Mouse (Mus musculus): Measurements from ENCODE around the gene Ipcef1. TPM values are rescaled to one million over a fixed set of nuclear protein-coding genes. Genes with fewer than 3 reads are reported as not detected.

Ipcef1 gene
- polyA plus RNA-seq, 1 experiment from 2014 or later: 0.42 TPM

- 96% methylated on average over 2 of the region's 2 CpGs for WGBS
- ATAC-seq (ENCODE audit: low FRiP score, low read depth): no peak
- Histone ChIP-seq H3K4me1 (no peaks in the 10 kb centered on the region), H3K27me3 (replicated peaks) (no peaks in the 10 kb centered on the region), H3K9me3 (no peaks in the 10 kb centered on the region), H3K4me2 (replicated peaks) (no peak overlapping the region), H3K9ac (no peak overlapping the region), H3K36me3 (no peaks in the 10 kb centered on the region), H3K27ac (no peak overlapping the region), H3K4me3 (no peak overlapping the region)
These were observed 68.8 kb downstream of the Ipcef1 start for GRCm38 (mm10) chr10:6983431-6983830.

GRCm38 (mm10) chr10:6982751-6983151 lies 69.5 kb downstream of the Ipcef1 start:
- Histone ChIP-seq H3K27ac (no peak overlapping the region), H3K9ac (no peak overlapping the region), H3K4me3 (no peak overlapping the region), H3K9me3 (no peaks in the 10 kb centered on the region), H3K36me3 (no peaks in the 10 kb centered on the region), H3K4me2 (replicated peaks) (no peak overlapping the region), H3K27me3 (replicated peaks) (no peaks in the 10 kb centered on the region), H3K4me1 (no peaks in the 10 kb centered on the region)
- WGBS: 73% methylated on average over 2 of the region's 2 CpGs
- no peak for ATAC-seq (ENCODE audit: low FRiP score, low read depth)

- Histone ChIP-seq H3K4me2 (replicated peaks) (no peak overlapping the region; the same call in 1 of the 2 replicates), H3K27me3 (replicated peaks) (no peaks in the 10 kb centered on the region), H3K9me3 (no peaks in the 10 kb centered on the region), H3K4me3 (no peak overlapping the region), H3K36me3 (no peaks in the 10 kb centered on the region), H3K9ac (no peak overlapping the region), H3K27ac (no peak overlapping the region), H3K4me1 (no peaks in the 10 kb centered on the region)
- ATAC-seq (ENCODE audit: low FRiP score, low read depth): no peak; the same call in 1 of the 2 replicates
- WGBS: 35% methylated on average over 6 of the region's 6 CpGs
These were observed 72.0 kb downstream of the Ipcef1 start for GRCm38 (mm10) chr10:6980236-6980635.

GRCm38 (mm10) chr10:6979789-6980188 lies 72.5 kb downstream of the Ipcef1 start:
- Histone ChIP-seq H3K27me3 (replicated peaks) (no peaks in the 10 kb centered on the region), H3K27ac (no peak overlapping the region), H3K4me1 (no peaks in the 10 kb centered on the region), H3K4me3 (no peak overlapping the region), H3K9me3 (no peaks in the 10 kb centered on the region), H3K36me3 (no peaks in the 10 kb centered on the region), H3K4me2 (replicated peaks) (no peak overlapping the region; the same call in 1 of the 2 replicates), H3K9ac (no peak overlapping the region)
- 70% methylated on average over 8 of the region's 8 CpGs for WGBS
- no peak for ATAC-seq (ENCODE audit: low FRiP score, low read depth)

- Histone ChIP-seq H3K9ac (no peak overlapping the region), H3K4me2 (replicated peaks) (no peak overlapping the region), H3K9me3 (no peaks in the 10 kb centered on the region), H3K27ac (no peak overlapping the region), H3K36me3 (no peaks in the 10 kb centered on the region), H3K4me3 (no peak overlapping the region), H3K4me1 (no peaks in the 10 kb centered on the region), H3K27me3 (replicated peaks) (no peaks in the 10 kb centered on the region)
- WGBS: 71% methylated on average over 7 of the region's 7 CpGs
- peak; percentile 48; the same call in 1 of the 2 replicates for ATAC-seq (ENCODE audit: low FRiP score, low read depth)
These were observed 73.1 kb downstream of the Ipcef1 start for GRCm38 (mm10) chr10:6979216-6979615.

- H3K4me2 ChIP-seq (replicated peaks): no peak overlapping the region
- H3K9me3 ChIP-seq: no peaks in the 10 kb centered on the region
- H3K27ac ChIP-seq: no peak overlapping the region
- no peaks in the 10 kb centered on the region for H3K4me1 ChIP-seq
- H3K36me3 ChIP-seq: no peaks in the 10 kb centered on the region
- no peak overlapping the region for H3K9ac ChIP-seq
- WGBS: 86% methylated on average over 1 of the region's 1 CpGs
- ATAC-seq (ENCODE audit: low FRiP score, low read depth): peak; percentile 26; the same call in 1 of the 2 replicates
- H3K27me3 ChIP-seq (replicated peaks): no peaks in the 10 kb centered on the region
- H3K4me3 ChIP-seq: no peak overlapping the region
These were observed 73.5 kb downstream of the Ipcef1 start for GRCm38 (mm10) chr10:6978733-6979132.

GRCm38 (mm10) chr10:6977843-6978242 lies 74.4 kb downstream of the Ipcef1 start:
- 80% methylated on average over 2 of the region's 2 CpGs for WGBS
- Histone ChIP-seq H3K4me1 (no peaks in the 10 kb centered on the region), H3K9me3 (no peaks in the 10 kb centered on the region), H3K9ac (no peak overlapping the region), H3K4me3 (no peak overlapping the region), H3K4me2 (replicated peaks) (no peak overlapping the region), H3K36me3 (no peaks in the 10 kb centered on the region), H3K27me3 (replicated peaks) (no peaks in the 10 kb centered on the region), H3K27ac (no peak overlapping the region)
- ATAC-seq (ENCODE audit: low FRiP score, low read depth): no peak

- no peak overlapping the region for H3K27ac ChIP-seq
- H3K36me3 ChIP-seq: no peaks in the 10 kb centered on the region
- H3K9me3 ChIP-seq: no peaks in the 10 kb centered on the region
- H3K27me3 ChIP-seq (replicated peaks): no peaks in the 10 kb centered on the region
- H3K9ac ChIP-seq: no peak overlapping the region
- ATAC-seq (ENCODE audit: low FRiP score, low read depth): no peak
- no peak overlapping the region for H3K4me2 ChIP-seq (replicated peaks)
- 89% methylated on average over 1 of the region's 1 CpGs for WGBS
- H3K4me3 ChIP-seq: no peak overlapping the region
- H3K4me1 ChIP-seq: no peaks in the 10 kb centered on the region
These were observed 83.9 kb downstream of the Ipcef1 start for GRCm38 (mm10) chr10:6968334-6968733.

GRCm38 (mm10) chr10:6967588-6968242 lies 84.6 kb downstream of the Ipcef1 start:
- Histone ChIP-seq H3K4me1 (no peaks in the 10 kb centered on the region), H3K4me3 (no peak overlapping the region), H3K9ac (no peak overlapping the region), H3K9me3 (no peaks in the 10 kb centered on the region), H3K27ac (no peak overlapping the region), H3K27me3 (replicated peaks) (no peaks in the 10 kb centered on the region), H3K4me2 (replicated peaks) (no peak overlapping the region), H3K36me3 (no peaks in the 10 kb centered on the region)
- WGBS: 90% methylated on average over 8 of the region's 8 CpGs
- ATAC-seq (ENCODE audit: low FRiP score, low read depth): no peak

- Histone ChIP-seq H3K4me3 (no peak overlapping the region), H3K27me3 (replicated peaks) (no peaks in the 10 kb centered on the region), H3K27ac (no peak overlapping the region), H3K36me3 (no peaks in the 10 kb centered on the region), H3K4me1 (no peaks in the 10 kb centered on the region), H3K9me3 (no peaks in the 10 kb centered on the region), H3K4me2 (replicated peaks) (no peak overlapping the region), H3K9ac (no peak overlapping the region)
- 77% methylated on average over 5 of the region's 5 CpGs for WGBS
- ATAC-seq (ENCODE audit: low FRiP score, low read depth): no peak
These were observed 93.5 kb downstream of the Ipcef1 start for GRCm38 (mm10) chr10:6958791-6959190.

GRCm38 (mm10) chr10:6956357-6956756 lies 95.9 kb downstream of the Ipcef1 start:
- Histone ChIP-seq H3K9me3 (no peaks in the 10 kb centered on the region), H3K36me3 (no peaks in the 10 kb centered on the region), H3K4me2 (replicated peaks) (no peak overlapping the region), H3K27ac (no peak overlapping the region), H3K4me3 (no peak overlapping the region), H3K27me3 (replicated peaks) (no peaks in the 10 kb centered on the region), H3K9ac (no peak overlapping the region), H3K4me1 (no peaks in the 10 kb centered on the region)
- WGBS: 85% methylated on average over 2 of the region's 2 CpGs
- no peak for ATAC-seq (ENCODE audit: low FRiP score, low read depth)

GRCm38 (mm10) chr10:6954533-6954932 lies 97.7 kb downstream of the Ipcef1 start:
- Histone ChIP-seq H3K36me3 (no peaks in the 10 kb centered on the region), H3K27ac (no peak overlapping the region), H3K9me3 (no peaks in the 10 kb centered on the region), H3K27me3 (replicated peaks) (no peaks in the 10 kb centered on the region), H3K4me3 (no peak overlapping the region), H3K9ac (no peak overlapping the region), H3K4me1 (no peaks in the 10 kb centered on the region), H3K4me2 (replicated peaks) (no peak overlapping the region)
- ATAC-seq (ENCODE audit: low FRiP score, low read depth): no peak

GRCm38 (mm10) chr10:6953115-6953514 lies 99.2 kb downstream of the Ipcef1 start:
- no peaks in the 10 kb centered on the region for H3K4me1 ChIP-seq
- H3K27me3 ChIP-seq (replicated peaks): no peaks in the 10 kb centered on the region
- H3K36me3 ChIP-seq: no peaks in the 10 kb centered on the region
- no peaks in the 10 kb centered on the region for H3K9me3 ChIP-seq
- no peak overlapping the region for H3K27ac ChIP-seq
- WGBS: 68% methylated on average over 1 of the region's 1 CpGs
- no peak for ATAC-seq (ENCODE audit: low FRiP score, low read depth)
- H3K4me3 ChIP-seq: no peak overlapping the region
- no peak overlapping the region for H3K9ac ChIP-seq
- H3K4me2 ChIP-seq (replicated peaks): no peak overlapping the region
